Mouse (Mus musculus) heart, postnatal 10 days (tissue): ENCODE measurements at regions not wholly inside any gene's neighbourhood (a gene's known extent, or its start where the extent isn't known, plus 50 kb on each side); places are given as distances from the start of the nearest gene placed in this dataset.
A peak's percentile ranks its signal among the peaks of the same experiment; 100 is the strongest.

Experiments
- DNase-seq, 2 experiments: peaks; one replicate each; pipeline ENCODE4 v3.0.0; 2021
- intact Hi-C: fragments of 180-260 bp; cut with DNase I; formaldehyde crosslinking; loops from one replicate; pipeline ENCODE4 v1.15.1; 2025

GRCm38 (mm10) chr6:14819798-14820197 lies 64.7 kb upstream of the Ppp1r3a start:
- intact Hi-C loops, result no loop called here
- DNase-seq, result no peak

- intact Hi-C loops, result no loop called here
- DNase-seq, result no peak
These were observed 69.7 kb upstream of the Ppp1r3a start for GRCm38 (mm10) chr6:14824777-14825176.

GRCm38 (mm10) chr6:14838910-14839309 lies 62.2 kb upstream of the Foxp2 start:
- peak; percentile 1 to 35 for DNase-seq
- intact Hi-C loops, result loop anchor here (5.0 to 10.0 kb wide), 3 partner anchors 576 to 1383 kb away; no protein-coding TSS in a partner anchor
